Mouse (Mus musculus) liver, postnatal 0 days (tissue): Measurements from ENCODE around the gene Relch. TPM values are rescaled to one million over a fixed set of nuclear protein-coding genes. Genes with fewer than 3 reads are reported as not detected.

Experiments
- ATAC-seq: fragments of 200-750 bp; cut with Nextera tagmentation; 2 replicates; pipeline ENCODE4 v1.8.0; 2017; ENCODE audit warnings: mild to moderate bottlenecking, moderate library complexity
- DNase-seq: peaks from one replicate; pipeline ENCODE4 v3.0.0-alpha.2; 2016
- H3K27ac ChIP-seq: fragments of 300-500 bp; sonication (generic); 2 replicates; pipeline ENCODE4 v1.5.1; 2014; ENCODE audit warnings: antibody characterized with exemption, moderate library complexity, mild to moderate bottlenecking, low read depth
- H3K27me3 ChIP-seq: fragments of 300-500 bp; sonication (generic); 2 replicates; pipeline ENCODE4 v1.6.1; 2014; ENCODE audit warnings: low read length, control low read depth, mixed read lengths; ENCODE audit not compliant: insufficient read depth
- H3K36me3 ChIP-seq: fragments of 300-500 bp; sonication (generic); replicated peaks from 2 replicates; pipeline ENCODE4 v1.6.1; 2014; ENCODE audit warnings: mild to moderate bottlenecking, control low read depth, low read length, moderate library complexity, mixed read lengths; ENCODE audit not compliant: insufficient read depth
- H3K4me1 ChIP-seq: fragments of 300-500 bp; sonication (generic); 2 replicates; pipeline ENCODE4 v1.6.1; 2014; ENCODE audit warnings: antibody characterized with exemption, mild to moderate bottlenecking, control low read depth; ENCODE audit not compliant: insufficient read depth
- H3K4me2 ChIP-seq: fragments of 300-500 bp; sonication (generic); 2 replicates; pipeline ENCODE4 v1.6.1; 2014; ENCODE audit warnings: low read depth, mild to moderate bottlenecking, low read length, moderate library complexity, mixed read lengths
- H3K4me3 ChIP-seq: fragments of 300-500 bp; sonication (generic); 2 replicates; pipeline ENCODE4 v1.5.1; 2014; ENCODE audit warnings: low read depth, low read length
- H3K9ac ChIP-seq: fragments of 300-500 bp; sonication (generic); replicated peaks from 2 replicates; pipeline ENCODE4 v1.6.1; 2014; ENCODE audit warnings: mild to moderate bottlenecking, moderate library complexity
- H3K9me3 ChIP-seq: fragments of 300-500 bp; sonication (generic); 2 replicates; pipeline ENCODE4 v1.6.1; 2016; ENCODE audit warnings: mild to moderate bottlenecking, control low read depth, low read length, mixed read lengths
- CTCF ChIP-seq: sonication (generic); IDR thresholded peaks from 2 replicates; pipeline ENCODE4 v1.5.1; 2016; ENCODE audit warnings: antibody characterized with exemption, low read depth
- EP300 ChIP-seq: IDR thresholded peaks from 2 replicates; pipeline ENCODE4 v1.6.1; 2016; ENCODE audit warnings: antibody characterized with exemption, low read depth, mild to moderate bottlenecking
- WGBS: fragments of 180-500 bp; shearing (Covaris S2); extraction: QIAGEN DNeasy Blood & Tissue Kit; methylation state at CpG from one replicate; pipeline ENCODE4 v1.1.7; 2014; ENCODE audit not compliant: insufficient replicate concordance; 5-methylcytosine and 5-hydroxymethylcytosine counted together
- polyA plus RNA-seq: library from polyadenylated mRNA; unstranded; fragments of >200 nt; fragmentation: Nextera tagmentation; extraction: Ambion mirVana; gene quantifications from 2 replicates; pipeline ENCODE4 v1.2.1, GENCODE M21; 2015

Gene Relch
- polyA plus RNA-seq, 1 experiment from 2014 or later = 11.5 TPM

GRCm38 (mm10) chr1:105768397-105768796 lies 104.7 kb downstream of the Relch start:
- no peak for ATAC-seq

GRCm38 (mm10) chr1:105770685-105771084 lies 107.0 kb downstream of the Relch start:
- TF ChIP-seq EP300 (no peak), CTCF (no peak)
- H3K9ac ChIP-seq = no peak overlapping the region
- H3K27ac ChIP-seq = no peak overlapping the region
- 74% methylated on average over 2 of the region's 2 CpGs for WGBS
- ATAC-seq (no peak), DNase-seq (no peak)
- H3K36me3 ChIP-seq = no peaks in the 10 kb centered on the region
- H3K4me1 ChIP-seq = no peaks in the 10 kb centered on the region
- H3K27me3 ChIP-seq = no peaks in the 10 kb centered on the region
- H3K9me3 ChIP-seq = no peaks in the 10 kb centered on the region
- H3K4me3 ChIP-seq = no peak overlapping the region
- H3K4me2 ChIP-seq = no peak overlapping the region

More at GRCm38 (mm10) chr1:105768397-105768796, 104.7 kb downstream of the Relch start:
- Histone ChIP-seq H3K9me3 (no peaks in the 10 kb centered on the region), H3K27ac (no peak overlapping the region), H3K4me2 (no peak overlapping the region), H3K36me3 (no peaks in the 10 kb centered on the region), H3K4me1 (no peaks in the 10 kb centered on the region), H3K27me3 (no peaks in the 10 kb centered on the region), H3K9ac (no peak overlapping the region), H3K4me3 (no peak overlapping the region)
- no peak for TF ChIP-seq EP300
- no peak for TF ChIP-seq CTCF
- WGBS = 79% methylated on average over 2 of the region's 2 CpGs
- no peak for DNase-seq

- ATAC-seq = no peak
- Histone ChIP-seq H3K36me3 (no peaks in the 10 kb centered on the region), H3K4me3 (no peak overlapping the region), H3K27ac (no peak overlapping the region), H3K9me3 (no peaks in the 10 kb centered on the region), H3K9ac (no peak overlapping the region), H3K4me2 (no peak overlapping the region), H3K4me1 (peaks cover 6% of the 10 kb centered on the region), H3K27me3 (peaks cover 12% of the 10 kb centered on the region)
- no peak for DNase-seq
- WGBS = 79% methylated on average over 4 of the region's 4 CpGs
- TF ChIP-seq EP300 (no peak), CTCF (no peak)
Measured at GRCm38 (mm10) chr1:105776426-105776825, 112.8 kb downstream of the Relch start.

GRCm38 (mm10) chr1:105780079-105780456 lies 116.4 kb downstream of the Relch start:
- H3K4me3 ChIP-seq = peak overlapping the region; percentile 66
- H3K9ac ChIP-seq = peak overlapping the region; percentile 62; the same call in 1 of the 2 replicates
- no peak overlapping the region for H3K27ac ChIP-seq
- H3K4me1 ChIP-seq = peaks cover 6% of the 10 kb centered on the region
- DNase-seq (no peak), ATAC-seq (peak; percentile 29)
- peaks cover 16% of the 10 kb centered on the region for H3K27me3 ChIP-seq
- no peaks in the 10 kb centered on the region for H3K9me3 ChIP-seq
- no peaks in the 10 kb centered on the region for H3K36me3 ChIP-seq
- peak overlapping the region; percentile 88 for H3K4me2 ChIP-seq
- TF ChIP-seq EP300 = no peak
- TF ChIP-seq CTCF = no peak
- 28% methylated on average over 12 of the region's 12 CpGs for WGBS

- Histone ChIP-seq H3K27me3 (peaks cover 16% of the 10 kb centered on the region), H3K36me3 (no peaks in the 10 kb centered on the region), H3K4me2 (peak within 1 kb of the TSS; percentile 88), H3K4me3 (peak within 1 kb of the TSS; percentile 66), H3K27ac (no peak within 1 kb of the TSS), H3K9me3 (no peaks in the 10 kb centered on the region), H3K4me1 (peaks cover 6% of the 10 kb centered on the region), H3K9ac (peak within 1 kb of the TSS; percentile 62)
- 2% methylated on average over 77 of the region's 77 CpGs for WGBS
- peak; percentile 73 for DNase-seq
- TF ChIP-seq CTCF (peak; percentile 55), EP300 (no peak)
- ATAC-seq = peak; percentile 86
Measured at GRCm38 (mm10) chr1:105780457-105781364, 117.0 kb downstream of the Relch start, which contains the start of gene Tnfrsf11a. TSS of gene Tnfrsf11a (plus strand) at chr1:105780718.

- Histone ChIP-seq H3K27ac (no peak overlapping the region), H3K27me3 (peaks cover 16% of the 10 kb centered on the region), H3K4me3 (peak overlapping the region; percentile 66), H3K36me3 (no peaks in the 10 kb centered on the region), H3K4me2 (peak overlapping the region; percentile 88), H3K4me1 (peaks cover 6% of the 10 kb centered on the region), H3K9me3 (no peaks in the 10 kb centered on the region), H3K9ac (no peak overlapping the region)
- 42% methylated on average over 12 of the region's 12 CpGs for WGBS
- TF ChIP-seq CTCF (no peak), EP300 (no peak)
- ATAC-seq = no peak
- DNase-seq = no peak
Measured at GRCm38 (mm10) chr1:105781391-105782146, 117.9 kb downstream of the Relch start.
